Mouse (Mus musculus) cerebellum, adult 2 months (tissue): ENCODE measurements around the gene Ctsw.

Experiments
- CTCF ChIP-seq: fragments of 200-500 bp; IDR thresholded peaks from 2 replicates; pipeline ENCODE4 v1.5.1; 2011; ENCODE audit warnings: low read depth, mild to moderate bottlenecking, control low read depth, low read length, moderate library complexity, borderline replicate concordance; ENCODE audit not compliant: insufficient read depth
- POLR2A ChIP-seq: fragments of 200-500 bp; IDR thresholded peaks from 2 replicates; pipeline ENCODE4 v1.6.1; 2011; ENCODE audit warnings: low read length, control low read depth, borderline replicate concordance; ENCODE audit not compliant: insufficient read depth

- no peak for TF ChIP-seq POLR2A
- no peak for TF ChIP-seq CTCF
Measured at GRCm38 (mm10) chr19:5430408-5430807, 37.9 kb downstream of the Ctsw start.
